Mouse (Mus musculus): ENCODE measurements around the gene Setdb1.
"Not testable (repeated sequence)": the region's sequence is repeated elsewhere in the genome, so short reads cannot be mapped to it uniquely, and the experiment has no call there.

The Setdb1 gene

DNA sequence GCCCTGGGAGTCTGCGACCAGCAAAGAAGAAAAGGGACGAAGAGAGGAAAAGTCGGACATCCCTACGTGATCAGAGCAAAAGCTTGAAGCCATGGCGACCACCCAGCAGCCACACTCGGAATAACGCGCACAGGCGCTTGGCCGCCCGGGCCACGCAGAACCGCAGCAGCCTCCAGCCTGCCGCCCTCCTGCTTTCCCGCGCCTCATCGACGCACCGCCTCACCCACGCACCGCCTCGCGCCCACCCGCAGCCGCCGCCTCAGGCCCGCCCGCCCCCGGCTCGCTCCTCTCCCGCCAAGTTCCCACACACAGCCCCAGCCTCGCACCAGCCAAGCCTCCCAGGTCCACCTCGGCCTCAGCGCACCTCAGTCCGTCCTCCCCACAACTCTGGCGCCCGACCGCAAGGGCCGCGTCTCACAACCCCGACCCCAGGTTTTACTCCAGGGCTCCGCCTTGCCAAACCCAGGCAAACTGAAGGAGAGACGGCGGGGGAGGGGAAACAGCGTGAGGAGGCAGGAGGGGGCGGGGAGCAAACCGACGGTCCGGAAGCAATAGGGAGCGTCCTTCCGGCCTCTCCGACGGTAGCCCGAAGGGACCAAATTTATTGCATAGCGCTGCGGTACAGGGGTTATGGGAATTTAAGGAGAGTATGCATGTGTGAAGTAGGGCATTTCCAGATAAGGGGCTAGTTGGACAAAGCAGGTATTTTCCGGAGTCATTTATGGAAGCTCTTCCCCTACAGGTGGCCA, at the start of gene Setdb1:
Gene Setdb1 (minus strand): TSS at position 502 of the 749 bp plus-strand sequence.
- peak; percentile 96 for DNase-seq (ENCODE audit: low read depth)

DNA sequence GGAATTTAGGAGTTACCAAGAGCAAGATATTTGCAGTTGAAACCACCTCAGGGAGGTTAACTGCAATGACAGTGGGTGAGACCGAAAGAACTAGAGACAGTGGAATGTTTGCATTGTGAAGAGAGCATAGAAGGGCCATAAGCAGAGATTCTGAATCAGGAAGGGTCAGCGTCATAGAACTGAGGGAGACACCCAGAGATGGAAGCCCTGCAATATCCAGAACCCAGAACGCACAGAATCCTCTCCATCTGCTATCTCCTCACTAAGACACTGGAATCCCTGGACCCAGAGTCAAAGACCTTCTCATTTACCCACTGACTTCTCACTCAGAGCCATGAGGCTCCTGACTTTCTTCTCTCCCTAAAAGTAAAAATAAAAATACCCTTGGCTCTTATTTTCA, 45.7 kb upstream of the Setdb1 start, which contains the start of gene 4930558C23Rik:
Gene 4930558C23Rik (minus strand): TSS at position 101 of the 400 bp plus-strand sequence.
- no peak for DNase-seq (ENCODE audit: low read depth)

DNA sequence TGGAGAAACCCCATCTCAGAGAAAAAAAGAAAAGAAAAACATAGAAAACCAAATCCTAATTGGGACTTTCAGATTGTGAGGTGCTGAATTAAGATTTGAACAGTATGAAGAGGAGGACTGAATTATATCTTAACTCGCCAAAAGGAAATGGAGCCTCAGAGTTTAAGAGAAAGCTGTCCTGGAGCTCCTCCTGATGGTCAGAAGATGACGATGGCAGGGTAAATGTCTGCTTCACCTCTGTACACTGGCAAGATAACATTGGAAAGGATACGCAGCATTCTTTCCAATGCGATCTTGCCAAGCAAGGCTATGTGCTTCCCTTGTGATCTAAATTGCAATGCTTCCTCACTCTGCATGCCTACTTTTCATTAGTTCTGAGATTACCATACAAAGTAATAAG, 37.4 kb upstream of the Setdb1 start:
- DNase-seq (ENCODE audit: low read depth): peak; percentile 36

DNA sequence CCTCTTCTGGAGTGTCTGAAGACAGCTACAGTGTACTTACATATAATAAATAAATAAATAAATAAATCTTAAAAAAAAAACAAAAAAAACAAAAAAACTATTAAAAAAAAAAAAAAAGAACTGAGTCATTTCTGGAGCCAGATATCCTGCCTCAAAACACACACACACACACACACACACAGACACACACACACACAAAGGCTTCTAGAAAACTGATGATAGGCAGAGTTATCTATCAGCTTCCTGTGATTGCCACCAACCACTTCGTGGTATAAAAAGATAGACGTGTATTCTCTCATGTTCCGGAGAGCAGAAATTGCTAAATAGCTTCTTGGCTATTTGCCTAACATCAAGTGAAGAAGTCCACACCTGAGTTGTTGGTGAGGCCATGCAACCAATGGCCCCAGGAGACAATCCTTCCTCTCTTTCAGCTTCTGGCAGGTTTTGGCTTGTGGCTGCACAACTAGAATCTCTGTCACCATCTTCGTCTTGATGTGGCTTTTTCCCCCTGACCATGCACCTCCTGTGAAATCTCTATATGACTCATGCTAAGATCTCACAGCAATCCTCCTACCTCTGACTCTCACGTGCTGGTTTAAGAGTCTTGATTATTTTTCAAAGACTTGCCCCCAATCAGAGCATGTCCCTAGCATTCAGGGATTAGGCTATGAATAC, 28.5 kb upstream of the Setdb1 start:
- DNase-seq (ENCODE audit: low read depth): no peak

DNA sequence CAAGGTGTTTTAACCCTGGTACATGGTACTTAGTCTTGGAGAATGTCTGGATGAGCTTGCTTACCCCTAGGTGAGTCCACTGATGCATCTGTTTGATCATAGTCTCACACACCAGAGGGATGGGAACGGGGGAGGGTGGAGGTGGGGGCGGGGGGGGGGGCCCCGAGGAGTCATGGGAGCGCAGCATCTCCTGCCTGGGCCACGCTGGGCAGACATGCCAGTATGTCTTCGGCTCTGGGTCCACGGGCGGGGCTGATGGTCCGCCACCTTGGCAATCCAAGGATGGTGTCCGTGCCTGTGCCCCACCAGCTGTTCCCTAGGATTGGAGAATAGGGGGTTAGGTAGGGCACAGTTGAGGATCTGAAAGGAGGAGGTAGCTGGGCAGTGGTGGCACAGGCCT, 16.2 kb upstream of the Setdb1 start:
- no peak for DNase-seq (ENCODE audit: low read depth)

DNA sequence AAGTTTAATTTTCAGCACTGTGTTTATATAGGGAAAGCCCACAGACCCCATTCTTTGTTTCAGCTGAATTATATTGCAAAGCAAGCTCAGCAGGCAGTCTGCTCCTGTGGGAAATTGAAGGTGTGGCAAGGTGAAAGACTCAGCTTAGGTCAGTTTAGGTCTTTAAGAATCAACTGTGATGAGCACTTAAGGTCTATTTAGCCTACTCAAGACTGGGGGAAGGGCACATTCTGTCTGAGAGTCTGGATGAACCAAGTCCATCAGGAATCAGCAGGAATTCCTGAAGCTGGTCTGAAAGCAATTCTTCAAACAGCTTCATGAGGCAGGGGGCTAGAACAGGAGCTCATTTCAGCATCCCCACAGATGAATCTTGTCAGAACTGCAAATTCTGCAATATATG, 13.1 kb upstream of the Setdb1 start:
- no peak for DNase-seq (ENCODE audit: low read depth)

DNA sequence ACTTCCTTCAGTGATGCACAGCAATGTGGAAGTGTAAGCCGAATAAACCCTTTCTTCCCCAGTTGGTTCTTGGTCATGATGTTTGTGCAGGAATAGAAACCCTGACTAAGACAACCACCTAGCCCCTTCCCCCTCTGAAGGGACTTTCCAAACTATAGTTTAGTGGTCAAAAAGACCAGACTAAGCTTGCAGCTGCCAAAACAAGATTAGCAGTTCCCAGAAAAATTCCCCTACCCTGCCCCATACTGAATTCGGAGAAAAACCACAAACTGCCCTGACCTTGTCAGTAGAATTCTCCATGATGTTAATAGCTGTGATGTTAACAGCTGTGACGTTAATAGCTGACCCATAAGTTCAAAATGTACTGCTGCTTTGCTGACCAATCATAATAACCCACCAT, 3.3 kb upstream of the Setdb1 start:
- DNase-seq (ENCODE audit: low read depth): peak; percentile 71

DNA sequence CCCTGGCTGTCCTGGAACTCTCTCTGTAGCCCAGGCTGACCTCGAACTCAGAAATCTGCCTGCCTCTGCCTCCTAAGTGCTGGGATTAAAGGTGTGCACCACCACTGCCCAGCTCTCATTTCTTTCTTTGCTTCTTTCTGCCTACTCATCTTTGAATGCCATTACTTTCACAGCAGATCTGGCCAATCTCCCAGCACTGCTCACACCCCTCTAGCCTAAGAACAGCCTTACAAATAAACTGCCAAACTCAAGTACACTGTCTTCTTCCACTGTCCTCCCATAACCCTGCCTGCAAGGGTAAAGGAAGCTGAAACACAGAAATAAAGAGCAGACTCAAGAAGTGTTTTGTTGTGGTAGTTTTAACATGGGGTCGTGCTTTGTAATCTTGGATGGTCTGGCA, 744 bp upstream of the Setdb1 start:
- DNase-seq (ENCODE audit: low read depth): no peak

DNA sequence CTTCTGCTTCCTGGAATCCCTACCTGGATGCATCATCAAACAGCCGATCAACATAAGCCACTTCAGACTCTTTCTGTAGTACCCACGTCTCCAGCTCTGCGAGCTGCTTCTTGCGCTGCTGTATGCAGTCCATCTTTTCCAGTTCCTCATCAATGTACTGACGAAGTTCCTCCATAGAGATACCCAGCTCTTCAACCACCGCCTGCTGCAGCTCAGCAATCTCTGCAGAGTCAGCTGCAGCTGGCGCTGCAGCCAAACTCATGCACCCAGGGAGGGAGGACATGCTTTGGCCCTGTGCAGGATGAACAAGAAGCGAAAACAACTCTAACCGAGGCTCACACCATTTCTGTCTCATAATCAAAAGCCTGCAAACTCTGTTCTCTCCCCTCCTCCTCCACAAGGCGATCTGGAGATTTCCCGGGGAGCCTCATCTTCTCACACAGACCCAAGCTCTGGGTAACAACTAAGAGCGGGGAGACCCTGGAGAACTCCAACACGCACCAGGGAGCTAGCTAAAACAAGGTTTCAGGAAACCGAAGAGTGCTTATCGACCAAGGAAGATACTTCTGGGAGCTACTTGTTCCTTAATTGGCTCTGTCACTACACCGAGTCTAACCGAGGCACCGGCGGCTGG, 974 bp downstream of the Setdb1 start:
- not testable (repeated sequence) for DNase-seq (ENCODE audit: low read depth)

DNA sequence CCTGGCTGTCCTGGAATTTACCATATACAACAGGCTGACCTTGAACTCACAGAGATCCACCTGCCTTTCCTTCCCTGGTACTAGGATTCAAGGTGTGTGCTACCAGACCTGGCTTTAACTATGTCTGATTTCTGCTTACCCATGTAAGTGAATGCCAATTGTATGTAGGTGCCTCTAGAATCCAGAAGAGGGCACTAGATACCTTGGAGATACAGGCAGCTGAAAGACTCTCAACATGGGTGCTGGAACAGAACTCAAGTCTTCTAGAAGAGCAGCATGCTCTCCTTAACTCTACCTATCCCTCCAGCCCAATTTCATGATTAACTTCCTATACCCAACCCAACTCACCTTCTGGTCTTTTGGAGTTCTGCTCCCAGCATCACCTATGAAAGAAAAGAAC, 7.5 kb downstream of the Setdb1 start:
- DNase-seq (ENCODE audit: low read depth): peak; percentile 48

DNA sequence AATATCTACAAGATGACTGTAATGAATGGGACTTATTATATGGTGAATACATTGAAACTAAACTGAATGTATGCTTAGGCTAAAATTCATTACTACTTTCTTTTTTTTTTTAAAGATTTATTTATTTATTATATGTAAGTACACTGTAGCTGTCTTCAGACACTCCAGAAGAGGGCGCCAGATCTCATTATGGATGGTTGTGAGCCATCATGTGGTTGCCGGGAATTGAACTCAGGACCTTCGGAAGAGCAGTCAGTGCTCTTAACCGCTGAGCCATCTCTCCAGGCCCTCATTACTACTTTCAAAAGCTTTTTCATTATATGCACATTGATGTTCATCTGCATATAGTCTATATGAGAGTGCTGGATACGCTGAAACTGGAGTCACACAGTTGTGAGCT, 8.7 kb downstream of the Setdb1 start:
- DNase-seq (ENCODE audit: low read depth): not testable (repeated sequence)

DNA sequence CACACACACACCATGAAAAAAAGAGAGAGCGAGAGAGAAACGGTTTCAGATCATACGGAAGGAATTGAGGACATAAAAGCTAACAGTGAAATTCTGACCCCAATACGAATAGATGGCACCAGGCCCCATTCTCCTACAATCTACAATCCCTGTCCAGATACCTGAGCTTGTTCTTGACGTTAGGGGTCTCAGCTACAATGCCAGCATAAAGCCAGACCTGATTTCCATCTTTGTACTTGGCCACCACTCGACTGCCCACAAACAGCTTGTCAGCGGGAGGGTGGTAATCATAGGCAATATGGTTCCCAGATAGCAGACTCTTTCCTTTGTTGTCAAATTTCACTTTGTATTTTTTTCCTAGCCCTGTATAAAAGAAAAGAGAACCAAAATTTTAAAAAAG, 10.5 kb downstream of the Setdb1 start:
- no peak for DNase-seq (ENCODE audit: low read depth)

DNA sequence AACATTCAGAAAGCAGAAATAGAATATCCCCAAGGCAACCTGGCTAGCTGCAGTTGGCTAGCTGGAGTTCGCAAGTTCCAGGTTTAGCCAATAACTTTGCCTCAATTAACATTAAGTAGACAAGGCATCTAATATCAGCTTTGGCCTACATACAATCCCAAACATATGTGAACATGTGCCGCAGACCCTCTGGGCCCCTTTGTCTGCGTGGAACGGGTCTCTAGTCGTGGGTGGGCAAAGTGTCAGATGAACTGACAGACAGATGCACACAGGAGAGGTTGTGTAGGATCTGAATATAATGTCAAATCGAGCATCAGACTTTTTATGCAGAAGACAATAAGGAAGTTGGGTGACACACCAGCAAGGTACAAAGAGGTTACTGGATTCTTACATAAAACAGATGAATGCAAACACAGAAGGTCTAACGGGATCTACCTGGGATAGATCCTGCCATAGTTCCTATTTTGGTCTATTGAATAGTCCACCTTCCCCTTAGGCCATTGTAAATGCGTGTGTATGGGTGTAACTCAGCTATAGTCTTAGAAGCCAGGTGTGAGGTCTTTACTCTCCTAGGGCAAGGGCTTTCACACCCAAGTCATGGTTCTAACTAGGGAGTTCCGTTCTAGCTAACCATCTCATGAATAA, 13.5 kb downstream of the Setdb1 start:
- DNase-seq (ENCODE audit: low read depth): not testable (repeated sequence)

DNA sequence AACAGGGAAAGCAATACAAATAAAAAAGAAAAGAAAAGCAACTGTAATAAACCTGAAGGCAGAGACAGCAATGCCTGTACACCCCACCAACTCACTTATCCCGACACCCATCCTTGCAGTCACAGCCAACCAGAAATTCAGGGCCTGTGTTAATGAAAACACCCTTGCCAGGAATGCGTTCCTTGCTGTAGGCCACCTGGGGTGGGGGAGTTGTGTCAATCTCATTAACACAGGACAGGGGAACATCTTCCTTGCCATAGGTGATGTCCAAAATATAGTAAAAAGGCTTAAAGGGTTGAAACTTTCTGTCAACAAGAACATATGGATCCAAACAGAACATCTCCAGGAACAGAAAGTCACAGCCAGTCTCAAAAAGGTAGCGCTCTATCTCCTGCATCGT, 18.8 kb downstream of the Setdb1 start:
- DNase-seq (ENCODE audit: low read depth): no peak

DNA sequence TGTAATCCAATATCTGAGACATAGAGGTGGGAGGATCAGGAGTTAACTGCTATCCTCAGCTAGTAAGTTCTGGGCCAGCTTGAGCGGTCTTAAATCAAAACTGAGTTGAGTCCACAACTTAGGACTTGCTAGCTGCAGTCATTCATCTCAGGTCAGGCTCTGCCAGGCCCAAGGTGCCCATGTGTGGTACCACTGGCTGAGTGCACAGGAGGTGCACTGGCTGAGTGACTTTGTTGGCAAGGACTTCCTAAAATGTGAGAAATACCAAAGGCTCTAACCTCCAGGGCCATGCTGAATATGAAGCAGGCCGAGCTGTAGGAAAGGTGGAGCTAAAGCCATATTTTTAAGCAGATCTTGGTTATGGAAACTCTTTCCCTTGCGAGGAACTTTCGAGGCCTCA, 19.7 kb downstream of the Setdb1 start:
- no peak for DNase-seq (ENCODE audit: low read depth)

DNA sequence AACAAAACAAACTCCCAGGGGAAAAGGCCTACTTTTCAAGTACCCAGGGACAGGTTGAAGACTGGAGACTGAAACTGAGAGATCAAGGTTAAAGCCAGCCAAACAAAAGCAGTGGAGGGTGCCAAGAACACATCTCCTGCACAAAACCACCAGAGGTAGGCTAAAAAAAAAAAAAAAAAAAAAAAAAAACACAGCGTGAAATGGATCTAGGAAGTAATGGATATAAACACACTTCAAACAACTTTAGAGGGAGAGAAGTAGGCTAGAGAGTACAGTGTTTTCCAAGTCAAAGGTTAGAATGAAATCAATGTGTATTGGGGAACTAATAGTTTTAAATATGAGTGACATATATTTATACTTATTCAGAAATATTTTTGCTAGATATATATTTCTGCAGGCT, 25.5 kb downstream of the Setdb1 start:
- DNase-seq (ENCODE audit: low read depth): no peak

DNA sequence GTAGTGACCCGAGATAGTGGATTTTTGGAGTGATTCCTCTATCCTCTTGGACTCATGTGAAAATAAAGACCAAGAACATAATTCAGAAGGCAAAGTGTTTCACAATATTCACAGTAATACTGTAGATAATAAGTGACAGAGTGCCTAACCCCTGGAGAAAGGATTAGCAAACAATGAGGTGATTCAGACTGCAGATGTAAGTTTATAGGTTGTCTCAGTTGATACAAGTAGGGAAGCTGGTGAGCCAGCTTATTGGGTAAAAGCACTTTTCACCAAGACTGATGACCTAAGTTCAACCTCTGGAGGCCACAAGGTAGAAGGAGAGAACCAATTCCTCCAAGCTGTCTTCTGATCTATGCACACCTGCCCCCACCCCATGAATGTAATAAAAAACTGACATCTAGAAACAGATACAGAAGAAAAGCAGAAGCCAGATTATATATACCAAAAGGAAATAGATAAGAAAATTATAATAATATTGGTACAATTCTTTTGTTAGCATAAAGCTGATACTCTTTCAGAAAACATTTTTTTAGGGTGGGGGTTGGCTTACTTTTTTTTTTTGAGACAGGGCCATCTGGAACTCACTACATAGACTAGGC, 28.1 kb downstream of the Setdb1 start:
- DNase-seq (ENCODE audit: low read depth): no peak

DNA sequence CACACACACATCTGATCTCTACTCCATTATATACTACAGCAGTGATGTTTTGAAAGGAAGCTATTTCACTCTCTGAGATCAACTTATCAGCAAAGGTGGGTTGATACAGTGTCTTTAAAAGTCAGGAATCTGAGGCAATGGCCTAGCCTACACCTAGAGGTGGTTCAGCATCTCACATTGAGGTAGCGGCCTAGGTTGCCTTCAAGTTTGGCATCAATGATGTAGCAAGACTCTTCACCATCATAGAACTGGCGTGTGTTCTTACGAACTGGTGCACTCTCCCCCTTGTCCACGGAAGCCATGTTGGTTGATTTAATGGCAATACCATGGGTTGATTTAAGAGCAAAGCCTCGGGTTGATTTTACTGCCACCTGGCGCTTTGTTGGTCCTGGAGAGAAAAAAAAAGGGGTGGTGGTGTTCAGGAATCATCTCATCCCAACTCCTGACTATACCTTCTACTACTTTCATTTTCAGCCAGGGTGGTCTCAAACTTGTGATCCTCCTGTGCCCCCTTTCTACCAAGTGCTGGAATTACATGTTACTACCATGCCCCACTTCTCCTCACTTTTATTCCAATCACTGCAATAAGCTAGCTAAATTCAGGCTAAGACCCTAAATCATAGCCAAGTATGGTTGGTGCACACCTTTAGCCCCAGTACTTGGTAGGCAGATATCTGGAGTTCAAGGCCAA, 32.4 kb downstream of the Setdb1 start:
- no peak for DNase-seq (ENCODE audit: low read depth)

DNA sequence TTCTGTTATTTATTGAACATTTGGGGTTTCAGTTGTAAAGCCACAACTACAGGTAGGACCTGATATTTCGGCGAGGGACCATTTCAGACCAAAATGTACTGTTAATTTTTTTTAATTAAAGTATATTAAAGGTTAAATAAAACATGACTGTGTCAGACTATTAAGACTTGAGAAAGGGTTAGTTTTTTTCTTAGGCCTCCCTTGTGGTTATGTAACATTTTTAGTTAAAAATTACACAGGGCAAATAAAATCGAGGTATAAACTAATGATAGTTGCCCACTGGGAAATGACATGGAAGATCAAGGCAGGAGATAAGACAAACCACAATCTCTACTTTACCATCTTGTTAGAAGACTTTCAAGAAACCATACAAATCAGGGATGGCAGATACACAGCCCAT, 33.6 kb downstream of the Setdb1 start:
- no peak for DNase-seq (ENCODE audit: low read depth)

DNA sequence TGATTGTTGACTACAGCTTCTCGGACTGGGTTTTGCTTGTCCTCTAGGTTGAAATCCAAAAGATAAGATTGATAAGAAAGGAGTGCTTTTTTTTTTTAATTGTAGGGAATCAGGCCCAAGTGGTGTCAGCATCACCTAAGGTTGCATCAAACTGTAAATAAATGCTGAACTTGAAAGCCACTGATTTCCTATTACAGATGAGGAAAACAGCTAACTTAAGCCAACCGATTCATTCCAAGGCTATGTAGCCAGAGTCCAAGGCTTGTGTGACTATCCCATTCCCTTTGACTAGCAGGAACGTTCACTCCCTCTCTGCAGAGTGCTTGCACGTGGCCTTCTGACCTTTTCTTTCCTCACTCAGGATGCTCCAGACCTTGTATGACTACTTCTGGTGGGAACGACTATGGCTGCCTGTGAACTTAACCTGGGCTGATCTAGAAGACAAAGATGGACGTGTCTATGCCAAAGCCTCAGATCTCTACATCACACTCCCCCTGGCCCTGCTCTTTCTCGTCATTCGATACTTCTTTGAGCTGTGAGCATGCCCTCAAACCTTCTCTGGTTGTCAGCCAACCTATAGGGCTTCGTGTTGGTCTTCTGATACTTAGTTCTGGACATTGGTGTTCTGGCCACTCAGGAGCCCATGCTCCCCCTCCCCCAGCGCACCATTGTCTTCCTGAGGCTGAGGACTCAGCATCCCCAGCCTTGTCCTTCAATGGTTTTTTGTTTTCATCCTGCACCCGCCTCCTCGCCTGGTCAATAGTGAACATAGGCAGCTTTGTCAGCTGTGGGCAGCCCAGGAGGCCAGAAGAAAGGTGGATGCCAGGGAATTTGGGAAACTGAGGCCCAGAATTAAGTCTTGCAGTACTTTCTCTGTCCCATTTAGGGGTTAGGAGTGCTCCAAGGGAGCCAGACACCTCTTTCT, 37.0 kb downstream of the Setdb1 start:
- no peak for DNase-seq (ENCODE audit: low read depth)

DNA sequence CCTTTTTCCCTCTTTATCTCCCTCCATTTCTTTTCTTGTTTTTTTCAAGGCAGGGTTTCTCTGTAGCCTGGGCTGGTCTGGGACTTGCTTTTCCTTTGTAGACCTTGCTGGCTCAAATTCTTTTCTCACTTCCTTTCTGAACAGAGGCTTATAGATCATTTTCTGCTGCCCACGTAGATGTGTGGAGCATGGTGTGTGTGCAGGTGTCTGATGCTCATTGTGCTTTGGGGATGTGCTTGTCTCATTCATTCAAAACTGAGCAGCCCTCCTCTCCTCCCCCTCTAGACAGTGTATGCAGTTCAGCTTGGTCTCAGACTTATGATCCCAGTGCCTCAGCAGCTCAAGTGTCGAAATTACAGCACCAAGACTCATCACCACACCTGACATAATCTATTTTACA, 37.9 kb downstream of the Setdb1 start:
- DNase-seq (ENCODE audit: low read depth): no peak
